Mouse (Mus musculus): ENCODE measurements around the gene Gm19426.

GRCm38 (mm10) chr2:84762295-84762694 lies 18.8 kb upstream of the Gm19426 start:
- no peak for TF ChIP-seq POLR2A (IDR thresholded peaks at IDR 0.05; ENCODE audit: low read depth, low read length)
- TF ChIP-seq CTCF (IDR thresholded peaks at IDR 0.05; ENCODE audit: extremely low read depth, insufficient read length, insufficient replicate concordance, low read depth, low read length) = no peak

All from small intestine, adult 2 months (tissue).